Mouse (Mus musculus): ENCODE data around the gene Arid1a.

- TF ChIP-seq CTCF (IDR thresholded peaks at IDR 0.05; ENCODE audit: borderline replicate concordance, insufficient read depth, low read depth, low read length) (no peak), POLR2A (IDR thresholded peaks at IDR 0.05; ENCODE audit: borderline replicate concordance, insufficient read depth, low read length) (no peak)
These were observed 3.0 kb downstream of the Arid1a start for GRCm38 (mm10) chr4:133753375-133754190.
